Mouse (Mus musculus): ENCODE results near the gene Gm7861. TPM values are rescaled to one million over a fixed set of nuclear protein-coding genes. Genes with fewer than 3 reads are reported as not detected.
"Not testable (repeated sequence)": the region's sequence is repeated elsewhere in the genome, so short reads cannot be mapped to it uniquely, and the experiment has no call there.

The Gm7861 gene
- not detected for total RNA-seq (2021)

- DNase-seq (ENCODE audit: extremely low spot score in 1 of 2, low spot score in 1 of 2): not testable (repeated sequence)
Observed at GRCm38 (mm10) chr8:21594408-21594807, at the start of gene Gm7861. Gene Gm7861 (minus strand): TSS chr8:21594508.

GRCm38 (mm10) chr8:21617883-21618282 lies 23.6 kb upstream of the Gm7861 start, which contains the start of gene Defa26:
Gene Defa26 (plus strand): TSS chr8:21618183.
- not testable (repeated sequence) for DNase-seq (ENCODE audit: extremely low spot score in 1 of 2, low spot score in 1 of 2)

- DNase-seq (ENCODE audit: extremely low spot score in 1 of 2, low spot score in 1 of 2): not testable (repeated sequence)
Observed at GRCm38 (mm10) chr8:21582706-21583105, 11.6 kb downstream of the Gm7861 start, which contains the start of gene Defa28. Gene Defa28 (plus strand): TSS chr8:21583006.

DNA sequence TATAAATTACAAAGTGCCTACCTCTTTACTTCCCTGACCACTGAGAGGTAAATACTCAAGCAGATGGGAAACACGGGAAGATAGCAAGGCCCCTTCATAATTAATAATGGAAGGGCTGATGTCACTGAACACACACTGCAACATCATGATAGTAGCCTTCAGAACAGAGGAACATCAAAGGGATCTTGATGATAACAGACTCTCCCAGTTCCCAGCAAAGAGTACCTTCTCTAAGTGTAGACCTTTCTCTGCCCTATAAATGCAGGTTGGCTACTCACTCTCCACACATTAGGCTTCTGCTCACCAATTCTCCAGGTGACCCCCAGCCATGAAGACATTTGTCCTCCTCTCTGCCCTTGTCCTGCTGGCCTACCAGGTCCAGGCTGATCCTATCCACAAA lies 29.2 kb downstream of the Gm7861 start, which contains the start of gene Defa37:
TSS of gene Defa37 (plus strand) at position 301 of the 400 bp plus-strand sequence.
- not testable (repeated sequence) for DNase-seq (ENCODE audit: extremely low spot score in 1 of 2, low spot score in 1 of 2)

Other genes with a start within 250 kb of the Gm7861 start
- not detected for gene Defa2, start 216.0 kb downstream of the Gm7861 start, total RNA-seq (2021)
- not detected for gene Defa33, start 202.7 kb downstream of the Gm7861 start, total RNA-seq (2021)
- not detected for gene Defa36, start 167.1 kb downstream of the Gm7861 start, total RNA-seq (2021)
- not detected for gene Gm7849, start 137.9 kb downstream of the Gm7861 start, total RNA-seq (2021)
- gene Defa20, start 85.2 kb downstream of the Gm7861 start, total RNA-seq (2021): not detected
- not detected for gene Defa32, start 65.5 kb downstream of the Gm7861 start, total RNA-seq (2021)
- not detected for gene Defa37, start 29.1 kb downstream of the Gm7861 start, total RNA-seq (2021)
- gene Defa28, start 11.5 kb downstream of the Gm7861 start, total RNA-seq (2021): not detected
- not detected for gene Defa26, start 23.7 kb upstream of the Gm7861 start, total RNA-seq (2021)
- not detected for gene Defa17, start 61.3 kb upstream of the Gm7861 start, total RNA-seq (2021)
- not detected for gene Defa34, start 71.3 kb upstream of the Gm7861 start, total RNA-seq (2021)
- gene AY761184, start 109.1 kb upstream of the Gm7861 start, total RNA-seq (2021): not detected
- not detected for gene Defa24, start 140.0 kb upstream of the Gm7861 start, total RNA-seq (2021)
- not detected for gene Defb50, start 229.0 kb upstream of the Gm7861 start, total RNA-seq (2021)
- not detected for gene Defb2, start 245.4 kb upstream of the Gm7861 start, total RNA-seq (2021)